Mouse (Mus musculus) embryonic fibroblast, embryonic 13.5 days (primary cell): ENCODE measurements around the gene Picalm.

Experiments
- CTCF ChIP-seq: IDR thresholded peaks from 2 replicates; pipeline ENCODE4 v1.5.1; 2011; ENCODE audit warnings: mild to moderate bottlenecking, control low read depth, low read length, moderate library complexity, borderline replicate concordance; ENCODE audit not compliant: insufficient read depth
- POLR2A ChIP-seq: IDR thresholded peaks from 2 replicates; pipeline ENCODE4 v1.6.1; 2011; ENCODE audit warnings: low read depth, mild to moderate bottlenecking, control low read depth, low read length, moderate library complexity

- TF ChIP-seq POLR2A, result no peak
- TF ChIP-seq CTCF, result no peak
Observed at GRCm38 (mm10) chr7:90131376-90131651, 1.3 kb downstream of the Picalm start.
